Mouse (Mus musculus) urinary bladder, postnatal 36 days (tissue): ENCODE data around the gene Mdga2.

Experiments used
- DNase-seq, 2 experiments: peaks; one replicate each; pipeline ENCODE4 v3.0.0; 2022; ENCODE audit warnings: low spot score in 2 of 2, mixed read lengths in 1 of 2

The Mdga2 gene

GRCm38 (mm10) chr12:67222221-67223025 lies at the start of gene Mdga2:
Gene Mdga2, minus strand, starts transcription at chr12:67222549.
- no peak for DNase-seq

- no peak for DNase-seq
These were observed 45.1 kb upstream of the Mdga2 start for GRCm38 (mm10) chr12:67267409-67267808.

DNA sequence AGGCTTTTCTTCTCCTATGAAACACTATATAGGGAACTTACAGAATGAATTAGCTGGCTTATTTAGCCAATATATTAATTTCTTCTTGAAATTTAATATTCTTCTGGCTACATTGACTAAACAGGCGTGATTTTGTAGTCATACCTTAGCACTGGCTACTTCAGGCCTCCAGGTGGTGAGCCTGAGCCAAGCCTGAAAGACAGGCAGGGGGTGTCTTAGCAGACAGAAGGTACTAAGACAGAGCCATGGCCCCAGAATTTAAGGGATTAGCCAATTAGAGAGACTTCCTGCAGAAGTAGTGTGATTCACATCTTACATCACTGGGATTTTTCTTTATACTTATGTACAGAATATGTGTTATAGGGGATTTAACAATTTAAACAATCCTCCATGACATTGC lies 1.2 kb upstream of the Mdga2 start:
- DNase-seq: no peak

GRCm38 (mm10) chr12:67221329-67222220 lies 774 bp downstream of the Mdga2 start:
- DNase-seq: no peak

GRCm38 (mm10) chr12:67220641-67221231 lies 1.6 kb downstream of the Mdga2 start:
- DNase-seq: no peak

GRCm38 (mm10) chr12:67220041-67220440 lies 2.3 kb downstream of the Mdga2 start:
- no peak for DNase-seq

DNA sequence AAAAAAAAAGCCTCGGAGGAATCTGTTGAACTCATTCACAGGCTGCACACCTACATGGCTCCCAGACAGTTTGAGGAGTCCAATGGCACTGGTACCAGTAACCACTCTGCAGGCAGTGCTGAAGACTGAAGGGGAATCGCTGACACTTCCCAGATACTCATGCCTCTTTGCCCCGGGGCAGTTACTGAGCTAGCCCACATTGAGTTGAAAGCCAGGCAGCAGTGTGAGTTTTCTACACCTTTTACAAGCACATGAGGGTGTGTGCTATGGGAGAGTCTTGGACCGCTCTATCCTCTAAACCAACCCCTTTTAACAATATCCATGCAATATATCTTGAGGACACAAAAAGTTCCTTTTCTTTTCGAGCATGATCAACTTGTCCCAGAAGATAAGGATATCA lies 2.8 kb downstream of the Mdga2 start:
- DNase-seq: no peak

GRCm38 (mm10) chr12:67212801-67213200 lies 9.5 kb downstream of the Mdga2 start:
- no peak for DNase-seq

- no peak for DNase-seq
These were observed 44.2 kb downstream of the Mdga2 start for GRCm38 (mm10) chr12:67178155-67178554.

GRCm38 (mm10) chr12:67156569-67157237 lies 65.6 kb downstream of the Mdga2 start:
- DNase-seq: no peak

- no peak for DNase-seq
These were observed 69.3 kb downstream of the Mdga2 start for GRCm38 (mm10) chr12:67153077-67153476.

DNA sequence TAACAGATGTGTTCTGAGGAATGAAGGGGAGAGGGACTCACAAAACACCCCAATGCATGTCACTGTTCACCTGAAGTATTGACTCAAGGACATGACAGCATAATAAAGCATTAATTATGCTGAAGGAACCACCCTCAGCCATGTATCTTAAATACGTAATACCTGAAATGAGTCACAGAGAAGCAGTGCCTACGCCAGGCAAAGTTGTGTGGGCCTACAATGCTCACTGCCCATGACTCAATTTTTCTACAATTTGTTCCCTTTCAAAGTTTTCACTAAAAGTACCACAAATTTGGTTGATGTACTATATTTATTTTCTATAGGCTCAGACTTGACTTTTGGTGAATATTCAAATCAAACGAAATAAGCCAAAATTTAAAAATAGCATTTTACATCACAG lies 80.7 kb downstream of the Mdga2 start:
- no peak for DNase-seq

DNA sequence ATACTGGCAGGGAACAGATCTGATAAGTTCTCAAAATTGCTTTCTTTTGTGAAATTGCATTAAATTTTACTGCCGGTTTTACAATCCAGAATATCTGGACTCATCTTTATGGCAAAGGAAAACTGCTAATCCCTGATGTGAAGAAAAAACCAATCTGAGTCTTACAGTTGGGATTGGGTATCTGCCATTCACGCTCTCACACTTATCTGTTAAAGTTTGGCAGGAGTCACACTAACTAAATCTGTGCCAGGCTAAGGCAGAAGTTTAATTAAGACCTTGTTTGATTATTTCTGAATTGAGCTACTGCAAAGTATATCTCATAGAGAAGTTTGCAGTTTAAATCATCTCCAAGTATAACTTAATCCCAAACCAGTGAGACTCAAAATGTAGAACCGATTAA lies 82.2 kb downstream of the Mdga2 start:
- no peak for DNase-seq

GRCm38 (mm10) chr12:67127457-67127856 lies 94.9 kb downstream of the Mdga2 start:
- DNase-seq: no peak

DNA sequence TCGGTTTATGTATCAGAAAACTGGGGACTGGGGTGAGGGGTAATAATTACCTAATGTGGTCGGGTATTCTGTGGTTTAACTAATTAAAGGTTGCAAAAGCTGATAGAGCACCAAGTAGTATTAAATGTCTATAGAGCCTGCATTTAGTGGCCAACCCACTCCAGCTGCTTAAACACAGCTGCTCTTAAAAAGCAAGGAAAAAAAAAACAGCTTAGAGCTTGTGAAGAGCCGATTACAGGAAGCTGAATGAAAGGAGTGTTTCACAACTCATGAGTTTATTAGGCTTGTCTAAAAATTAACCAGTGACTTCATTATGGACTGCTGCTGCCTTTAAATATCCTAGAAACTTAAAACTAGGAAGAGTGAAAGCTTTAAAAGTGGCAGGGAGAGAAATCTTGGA lies 98.5 kb downstream of the Mdga2 start:
- DNase-seq: no peak

DNA sequence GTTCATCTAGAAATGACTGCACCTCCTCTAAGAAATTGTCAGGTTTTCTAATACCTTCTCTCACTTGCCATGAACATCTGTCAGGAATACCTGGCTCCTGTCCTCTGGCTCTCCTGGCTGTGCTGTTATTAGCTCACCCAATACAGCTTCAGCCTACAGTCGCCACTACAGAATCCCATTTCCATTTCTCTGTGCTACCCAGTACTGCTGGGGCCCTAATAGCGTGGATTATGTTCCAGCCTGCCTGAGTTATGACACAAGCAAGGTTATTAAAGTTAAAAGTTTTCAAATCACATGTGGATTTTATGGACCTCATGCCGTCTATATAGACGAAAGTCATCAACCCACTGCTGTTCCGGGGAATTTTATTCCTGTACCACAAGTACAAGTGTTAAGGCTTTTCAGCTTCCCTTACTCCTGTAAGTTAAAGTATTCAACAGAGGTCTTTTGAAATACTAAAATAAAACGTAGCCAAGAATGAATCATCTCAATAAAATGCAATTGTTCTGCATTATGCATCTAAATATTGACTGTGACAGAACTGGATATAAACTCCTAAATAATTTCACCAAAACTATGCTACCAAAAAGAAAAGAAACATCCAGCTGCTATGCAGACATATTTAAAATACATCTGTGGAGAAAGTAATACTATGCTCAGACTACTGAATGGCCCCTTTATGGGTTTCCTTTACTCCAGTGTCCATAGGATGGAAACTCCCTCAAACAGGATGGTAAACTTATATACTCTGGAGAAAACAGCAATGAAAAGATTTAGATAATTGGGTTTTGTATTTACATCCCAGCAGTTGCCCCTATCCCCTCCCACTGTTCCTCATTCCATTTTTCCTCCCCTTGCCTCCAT lies 103.5 kb downstream of the Mdga2 start:
- DNase-seq: no peak

- DNase-seq: no peak
These were observed 118.2 kb downstream of the Mdga2 start for GRCm38 (mm10) chr12:67104171-67104570.

DNA sequence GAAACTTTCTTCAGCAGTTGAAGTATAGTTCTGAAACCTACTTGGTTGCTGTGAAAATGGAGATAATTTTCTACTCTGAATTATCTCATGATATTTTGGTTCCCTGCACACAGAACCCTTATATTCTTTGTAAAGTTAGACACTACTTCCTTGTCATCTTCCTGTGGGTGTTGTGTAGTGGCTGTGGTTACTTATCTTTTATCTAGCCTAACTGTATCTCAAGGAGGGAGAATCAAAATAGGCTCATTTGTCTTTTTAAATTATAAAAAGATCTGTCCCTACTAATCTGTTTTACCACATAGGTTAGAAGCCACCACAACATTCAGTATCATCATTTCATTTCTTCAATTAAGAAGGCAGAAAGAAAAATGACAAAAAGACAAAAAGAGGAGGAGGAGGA lies 127.9 kb downstream of the Mdga2 start:
- no peak for DNase-seq

- no peak for DNase-seq
These were observed 131.9 kb downstream of the Mdga2 start for GRCm38 (mm10) chr12:67090420-67090965.

DNA sequence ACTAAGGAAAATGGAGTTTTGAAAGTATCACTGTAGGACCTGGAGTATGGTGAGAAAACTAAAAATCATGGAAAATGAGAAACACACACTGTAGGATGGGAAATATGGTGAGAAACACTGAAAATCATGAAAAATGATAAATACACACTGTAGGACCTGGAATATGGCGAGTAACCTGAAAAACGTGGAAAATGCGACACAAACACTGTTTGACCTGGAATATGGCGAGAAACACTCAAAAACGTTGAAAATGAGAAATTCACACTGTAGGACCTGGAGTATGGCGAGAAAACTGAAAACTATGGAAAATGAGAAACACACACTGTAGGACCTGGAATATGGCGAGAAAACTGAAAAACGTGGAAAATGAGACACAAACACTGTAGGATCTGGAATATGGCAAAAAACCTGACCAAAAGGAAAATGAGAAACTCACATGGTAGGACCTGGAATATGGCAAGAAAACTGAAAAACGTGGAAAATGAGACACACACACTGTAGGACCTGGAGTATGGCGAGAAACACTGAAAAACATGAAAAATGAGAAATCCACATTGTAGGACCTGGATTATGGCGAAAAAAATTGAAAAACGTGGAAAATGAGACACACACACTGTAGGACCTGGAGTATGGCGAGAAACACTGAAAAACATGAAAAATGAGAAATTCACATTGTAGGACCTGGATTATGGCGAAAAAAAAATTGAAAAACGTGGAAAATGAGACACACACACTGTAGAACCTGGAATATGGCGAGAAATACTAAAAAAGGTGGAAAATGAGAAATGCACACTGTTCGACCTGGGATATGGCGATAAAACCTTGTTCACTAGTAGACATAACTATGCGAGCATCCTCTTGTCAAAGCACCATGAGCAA lies 163.0 kb downstream of the Mdga2 start:
- DNase-seq: no peak
